Mouse (Mus musculus) mammary gland, adult 2 months (tissue): ENCODE data around the gene Plp2. TPM values are rescaled to one million over a fixed set of nuclear protein-coding genes. Genes with fewer than 3 reads are reported as not detected.

Experiments used
- polyA plus RNA-seq: library from polyadenylated mRNA; depleted of rRNA; stranded (reverse); fragments of >200 nt; gene quantifications from 2 replicates; pipeline ENCODE4 v1.2.3, GENCODE M21; 2012; ENCODE audit warnings: low replicate concordance; rRNA removed

The Plp2 gene
- 137 and 304 TPM in 2 replicates for polyA plus RNA-seq

DNA sequence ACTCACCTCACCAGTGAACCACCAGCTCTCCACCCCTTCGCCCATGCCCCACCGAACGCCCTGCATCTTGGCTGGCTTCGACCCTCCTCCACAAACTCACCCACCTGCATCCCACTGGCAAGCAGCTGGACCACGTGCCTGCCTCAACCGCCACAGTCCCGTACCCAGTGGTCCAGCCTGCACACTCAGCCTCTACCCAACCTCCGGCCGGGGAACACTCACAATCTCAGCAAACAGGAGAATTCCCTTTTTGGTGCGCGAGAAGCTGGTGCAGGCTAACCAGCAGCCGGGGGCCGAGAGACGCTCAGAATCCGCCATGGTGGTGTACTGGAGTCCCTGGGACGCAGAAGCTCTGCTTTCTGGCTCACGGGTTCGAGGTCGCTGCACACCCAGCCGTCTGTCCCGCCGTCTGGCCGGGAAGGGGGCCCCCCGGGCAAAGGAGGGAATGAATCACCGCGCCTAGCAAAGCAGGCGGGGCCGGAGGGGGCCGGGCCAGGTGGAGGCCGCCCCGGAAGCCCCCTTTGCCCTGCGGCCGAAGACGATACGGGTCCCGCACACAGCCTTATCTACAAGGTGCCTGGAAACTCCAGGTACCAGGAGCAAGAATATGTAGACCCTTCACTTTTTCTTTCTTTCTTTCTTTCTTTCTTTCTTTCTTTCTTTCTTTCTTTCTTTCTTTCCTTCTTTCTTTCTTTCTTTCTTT, at the start of gene Plp2:
Gene Plp2 (minus strand): TSS at position 470 of the 703 bp plus-strand sequence.

DNA sequence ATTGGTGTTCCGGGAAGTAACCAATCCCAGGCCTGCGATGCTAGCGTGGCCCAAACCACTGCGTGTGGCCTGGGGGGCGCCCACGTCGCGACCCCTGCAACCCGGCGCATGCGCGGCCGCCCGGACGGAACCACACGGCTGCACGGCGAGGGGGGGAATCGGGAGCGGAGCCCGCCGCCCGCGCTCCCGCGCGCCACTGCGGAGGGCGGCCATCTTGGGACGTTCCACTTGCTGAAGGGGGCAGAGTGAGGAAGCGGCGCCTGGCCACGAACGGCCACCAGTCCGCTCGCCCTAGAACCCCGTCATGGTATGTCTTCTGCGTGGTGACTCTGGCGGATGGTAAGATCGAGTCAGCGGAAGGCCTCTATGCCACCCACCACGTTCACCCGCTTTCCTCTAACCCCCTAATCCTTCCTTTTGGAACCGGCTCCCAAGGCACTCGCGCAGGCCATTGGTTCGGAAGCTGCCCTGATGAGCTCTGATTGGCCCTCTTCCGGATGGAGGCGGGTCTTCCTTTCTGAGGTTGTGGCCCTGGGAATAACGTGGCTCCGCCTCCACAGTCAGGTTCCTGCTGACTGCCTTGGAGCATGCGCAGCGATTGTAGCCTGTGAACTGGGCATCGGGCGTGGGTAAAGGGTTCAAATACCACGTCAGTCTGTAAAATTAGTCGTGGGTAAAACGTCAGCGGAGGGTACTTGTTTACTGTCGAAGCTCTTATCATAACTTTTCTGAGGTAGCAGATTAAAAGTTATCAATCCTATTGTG, 43.1 kb upstream of the Plp2 start, which contains the start of gene Wdr45:
Gene Wdr45 (plus strand): TSS at position 199 of the 765 bp plus-strand sequence.

DNA sequence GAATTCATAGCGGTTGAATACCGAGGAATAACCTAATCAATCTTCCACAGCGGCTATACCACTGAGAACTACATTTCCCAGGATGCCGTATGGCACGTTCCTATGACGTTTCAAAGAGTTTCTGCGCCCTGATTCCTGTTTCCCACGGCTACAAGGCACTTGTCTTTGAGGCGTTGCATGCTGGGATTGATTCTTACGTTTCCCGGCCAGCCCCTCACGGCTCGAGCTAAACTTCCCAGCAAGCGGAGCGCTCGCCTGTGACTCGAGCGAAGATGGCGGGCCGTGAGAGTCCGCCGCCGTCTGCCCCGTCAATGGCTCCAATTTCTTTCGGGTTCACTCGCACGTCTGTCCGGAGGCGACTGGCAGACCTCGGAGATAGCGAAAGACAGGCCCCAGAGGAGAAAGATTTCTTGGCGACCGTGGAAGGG, 25.8 kb upstream of the Plp2 start, which contains the start of gene Gpkow:
Gene Gpkow (plus strand): TSS at position 178 of the 428 bp plus-strand sequence.

DNA sequence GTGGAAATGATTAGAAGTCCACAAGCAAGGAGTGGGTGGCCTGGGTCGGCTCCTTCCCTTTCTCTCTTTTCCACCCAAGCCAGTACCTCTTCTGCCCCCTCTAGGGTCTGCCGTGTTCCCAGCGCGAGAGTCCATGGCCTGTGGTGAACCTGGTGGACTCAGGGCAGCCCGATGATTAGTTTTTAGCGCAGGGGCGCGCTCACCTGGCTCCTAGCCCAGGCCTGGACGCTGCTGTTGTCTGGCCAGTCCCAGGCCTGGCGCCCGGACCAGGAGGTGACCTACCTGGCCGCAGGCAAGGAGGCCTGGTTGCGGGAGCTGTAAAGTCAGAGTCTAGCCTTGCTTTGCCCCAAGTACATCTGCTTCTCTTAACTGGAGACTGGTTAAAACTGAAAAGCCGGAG, 9.7 kb upstream of the Plp2 start, which contains the start of gene Magix:
Gene Magix (minus strand): TSS at position 388 of the 400 bp plus-strand sequence.

DNA sequence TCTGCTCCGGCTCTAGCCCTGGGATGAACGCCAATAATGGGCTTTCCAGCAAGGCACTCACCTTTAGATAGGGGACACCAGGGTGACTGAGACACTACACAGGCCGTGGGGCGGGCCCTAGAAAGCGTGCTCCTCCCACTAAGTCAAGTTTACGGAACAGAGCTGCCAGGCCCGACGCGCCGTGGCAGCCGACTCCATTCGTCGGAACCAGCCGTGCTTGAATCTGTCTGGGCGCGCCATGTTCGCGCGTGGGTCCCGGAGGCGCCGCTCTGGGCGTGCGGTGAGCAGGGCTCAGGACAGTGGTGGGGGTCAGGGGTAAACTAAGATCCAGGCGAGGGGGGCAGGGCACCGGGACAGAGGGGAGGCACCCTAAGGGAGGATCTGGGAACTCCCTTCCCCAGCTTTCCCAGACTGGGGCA, 14.0 kb downstream of the Plp2 start, which contains the start of gene Prickle3:
Gene Prickle3 (plus strand): TSS at position 40 of the 419 bp plus-strand sequence.

DNA sequence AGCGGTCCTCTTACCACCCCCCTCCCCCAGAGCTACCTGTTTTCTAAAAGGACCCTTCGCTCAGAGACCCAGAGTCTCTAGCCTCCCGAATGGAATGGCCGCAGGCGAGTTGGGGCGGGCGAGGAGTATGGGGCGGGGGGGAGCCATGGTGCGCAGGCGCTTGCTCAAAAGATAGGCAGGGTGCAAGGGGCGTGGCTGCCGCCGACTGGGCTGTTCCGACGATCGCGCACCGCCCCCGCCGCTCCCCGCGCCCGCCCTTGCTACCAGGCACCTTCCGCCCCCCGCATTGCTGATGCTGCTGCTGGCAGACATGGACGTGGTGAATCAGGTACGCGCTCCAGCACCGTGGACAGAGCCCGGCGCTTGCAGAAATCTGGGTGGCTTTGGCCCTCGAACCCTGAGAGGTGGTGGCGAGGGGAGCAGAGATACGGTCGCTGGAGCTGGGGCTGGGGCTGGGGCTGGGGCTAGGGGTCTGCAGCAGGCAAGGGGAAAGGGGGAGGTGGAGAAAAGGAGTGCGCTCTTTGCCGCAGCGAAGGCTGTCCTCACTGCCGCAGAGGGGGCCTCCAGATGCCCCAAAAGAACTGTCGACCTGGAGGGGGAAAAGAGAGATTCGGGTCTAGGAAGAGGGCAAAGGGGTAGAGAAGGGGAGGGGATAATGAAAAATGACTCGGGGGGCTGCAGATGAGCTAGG, 32.6 kb downstream of the Plp2 start, which contains the start of gene Syp:
Gene Syp (plus strand): TSS at position 71 of the 691 bp plus-strand sequence.

Other genes starting within 250 kb of the Plp2 start
- 3.3 and 11.9 TPM in 2 replicates for gene Foxp3, start 97.7 kb downstream of the Plp2 start, polyA plus RNA-seq
- gene Ppp1r3f, start 97.1 kb downstream of the Plp2 start, polyA plus RNA-seq, result 3.0 and 6.5 TPM in 2 replicates
- gene Ccdc22, start 65.9 kb downstream of the Plp2 start, polyA plus RNA-seq, result 17.5 and 20.1 TPM in 2 replicates
- 0.10 and 0.16 TPM in 2 replicates for gene Cacna1f, start 64.3 kb downstream of the Plp2 start, polyA plus RNA-seq
- gene Syp, start 32.9 kb downstream of the Plp2 start, polyA plus RNA-seq, result 5.7 and 8.6 TPM in 2 replicates
- 37.2 and 57.8 TPM in 2 replicates for gene Prickle3, start 14.1 kb downstream of the Plp2 start, polyA plus RNA-seq
- 4.8 and 17.7 TPM in 2 replicates for gene Magix, start 9.9 kb upstream of the Plp2 start, polyA plus RNA-seq
- 5.4 and 7.0 TPM in 2 replicates for gene Gpkow, start 25.7 kb upstream of the Plp2 start, polyA plus RNA-seq
- 52.6 and 81.0 TPM in 2 replicates for gene Wdr45, start 42.9 kb upstream of the Plp2 start, polyA plus RNA-seq
- 0.95 and 4.4 TPM in 2 replicates for gene Gm45208, start 50.9 kb upstream of the Plp2 start, polyA plus RNA-seq
- gene Praf2, start 57.0 kb upstream of the Plp2 start, polyA plus RNA-seq, result 50.1 and 63.0 TPM in 2 replicates
- gene Ccdc120, start 79.5 kb upstream of the Plp2 start, polyA plus RNA-seq, result 13.2 and 28.8 TPM in 2 replicates
- gene Tfe3, start 91.2 kb upstream of the Plp2 start, polyA plus RNA-seq, result 31.3 and 39.5 TPM in 2 replicates
- 29.7 and 46.8 TPM in 2 replicates for gene Gripap1, start 118.4 kb upstream of the Plp2 start, polyA plus RNA-seq
- 3.0 and 3.3 TPM in 2 replicates for gene Kcnd1, start 150.9 kb upstream of the Plp2 start, polyA plus RNA-seq
- gene Otud5, start 170.0 kb upstream of the Plp2 start, polyA plus RNA-seq, result 25.7 and 37.9 TPM in 2 replicates
- 19.4 and 44.8 TPM in 2 replicates for gene Pim2, start 206.9 kb upstream of the Plp2 start, polyA plus RNA-seq
- 70.2 and 98.2 TPM in 2 replicates for gene Slc35a2, start 212.6 kb upstream of the Plp2 start, polyA plus RNA-seq
- gene Pqbp1, start 227.9 kb upstream of the Plp2 start, polyA plus RNA-seq, result 60.2 and 64.8 TPM in 2 replicates
- gene Timm17b, start 228.0 kb upstream of the Plp2 start, polyA plus RNA-seq, result 45.2 and 48.8 TPM in 2 replicates
- not detected in 2 replicates for gene Gm10491, start 236.4 kb upstream of the Plp2 start, polyA plus RNA-seq
- gene Gm10490, start 238.2 kb upstream of the Plp2 start, polyA plus RNA-seq, result not detected in 2 replicates
- 0.12 TPM in 1 of 2 replicates, not detected in the other for gene Pcsk1n, start 248.4 kb upstream of the Plp2 start, polyA plus RNA-seq